Mouse (Mus musculus) neural tube, embryonic 10.5 days (tissue): Measurements from ENCODE around the gene Dennd1b.

Experiments used
- DNase-seq: peaks from one replicate; pipeline ENCODE4 v3.0.0-alpha.2; 2017; ENCODE audit warnings: low spot score; ENCODE audit errors: extremely low spot score

The Dennd1b gene

GRCm38 (mm10) chr1:139179707-139180106, 216.5 kb downstream of the Dennd1b start:
- no peak for DNase-seq

DNA sequence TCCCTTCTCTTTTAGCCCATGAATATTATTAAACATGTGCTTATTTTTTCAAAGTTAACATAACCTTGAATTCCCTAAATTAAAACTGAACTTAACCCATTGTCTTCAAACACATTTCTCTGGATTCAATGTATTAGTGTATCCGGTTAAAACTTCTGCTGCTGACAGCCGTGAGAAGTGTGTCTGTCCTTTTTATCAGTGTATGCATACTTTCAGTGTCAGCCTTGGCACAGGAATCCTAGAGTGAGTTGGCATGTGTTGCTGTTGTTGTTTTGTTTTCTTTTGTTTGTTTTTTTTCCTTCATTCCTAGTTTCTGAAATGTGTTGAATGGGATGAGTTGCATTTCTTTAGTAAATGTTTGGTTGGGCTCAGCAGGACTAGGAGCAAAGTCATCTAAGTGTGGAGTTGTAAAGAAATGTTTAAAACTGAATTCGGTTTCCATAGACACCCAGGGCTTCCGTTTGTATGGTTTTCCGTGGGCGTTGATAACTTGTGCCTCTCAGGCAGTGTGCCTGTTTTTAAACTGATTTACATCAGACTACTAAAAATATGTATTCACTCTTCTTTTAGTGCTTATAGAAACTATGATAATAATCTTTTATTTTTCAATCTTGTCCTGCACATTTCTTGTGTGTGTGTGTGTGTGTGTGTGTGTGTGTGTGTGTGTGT, 217.4 kb downstream of the Dennd1b start:
- DNase-seq: no peak

DNA sequence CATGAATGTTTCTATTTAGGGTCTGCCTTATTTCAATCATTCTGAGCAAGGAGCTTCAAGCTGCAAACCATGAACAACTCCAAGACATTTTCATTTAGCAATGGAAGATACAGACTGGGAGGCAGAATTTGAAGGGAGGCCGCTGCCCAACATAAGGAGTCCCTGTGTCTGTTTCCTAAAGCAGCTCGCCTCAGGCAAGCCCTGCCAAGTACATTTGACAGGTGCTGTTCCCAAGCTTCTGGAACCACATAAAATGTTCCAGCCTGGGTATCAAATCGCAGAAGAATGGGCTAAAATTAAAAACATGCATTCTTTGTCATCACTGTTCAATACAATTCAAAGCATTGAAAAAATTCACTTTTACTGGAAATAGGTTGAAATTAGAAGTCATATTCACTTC, 229.4 kb downstream of the Dennd1b start:
- DNase-seq: no peak

GRCm38 (mm10) chr1:139194011-139194410, 230.8 kb downstream of the Dennd1b start:
- no peak for DNase-seq

- DNase-seq: no peak
These were observed 231.3 kb downstream of the Dennd1b start for GRCm38 (mm10) chr1:139194428-139195028.

GRCm38 (mm10) chr1:139203026-139203425, 239.8 kb downstream of the Dennd1b start:
- no peak for DNase-seq

- DNase-seq: no peak
These were observed 243.0 kb downstream of the Dennd1b start for GRCm38 (mm10) chr1:139206259-139206658.

- no peak for DNase-seq
These were observed 246.6 kb downstream of the Dennd1b start for GRCm38 (mm10) chr1:139209796-139210195.

- no peak for DNase-seq
These were observed 247.3 kb downstream of the Dennd1b start for GRCm38 (mm10) chr1:139210505-139210904.

- no peak for DNase-seq
These were observed 252.1 kb downstream of the Dennd1b start for GRCm38 (mm10) chr1:139215311-139215710.

DNA sequence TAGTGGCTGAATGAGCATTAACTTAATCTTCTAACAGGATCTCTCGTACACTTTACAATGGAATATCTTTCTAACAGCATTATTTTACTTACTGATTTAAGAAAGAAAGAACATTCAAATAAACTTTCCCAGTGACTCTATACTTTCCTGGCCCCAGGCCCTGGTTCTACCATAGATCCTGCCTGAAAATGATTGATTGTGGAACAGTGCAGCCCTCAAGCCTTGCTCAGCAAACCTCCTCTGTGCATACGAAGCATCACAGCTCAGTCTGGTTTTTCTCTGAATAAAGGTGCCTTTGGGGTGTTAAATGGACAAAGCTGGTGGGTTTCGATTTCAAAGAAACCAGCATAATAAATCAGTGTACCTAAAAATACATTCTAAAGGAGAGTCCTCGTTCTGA, 260.6 kb downstream of the Dennd1b start:
- DNase-seq: no peak

- no peak for DNase-seq
These were observed 261.2 kb downstream of the Dennd1b start for GRCm38 (mm10) chr1:139224309-139224949.
